Mouse (Mus musculus): ENCODE data around the gene Rasgrp3. TPM values are rescaled to one million over a fixed set of nuclear protein-coding genes. Genes with fewer than 3 reads are reported as not detected.
A peak's percentile ranks its signal among the peaks of the same experiment; 100 is the strongest.

Rasgrp3 gene
- polyA plus RNA-seq, 1 experiment from 2014 or later, result 19.4 TPM

DNA sequence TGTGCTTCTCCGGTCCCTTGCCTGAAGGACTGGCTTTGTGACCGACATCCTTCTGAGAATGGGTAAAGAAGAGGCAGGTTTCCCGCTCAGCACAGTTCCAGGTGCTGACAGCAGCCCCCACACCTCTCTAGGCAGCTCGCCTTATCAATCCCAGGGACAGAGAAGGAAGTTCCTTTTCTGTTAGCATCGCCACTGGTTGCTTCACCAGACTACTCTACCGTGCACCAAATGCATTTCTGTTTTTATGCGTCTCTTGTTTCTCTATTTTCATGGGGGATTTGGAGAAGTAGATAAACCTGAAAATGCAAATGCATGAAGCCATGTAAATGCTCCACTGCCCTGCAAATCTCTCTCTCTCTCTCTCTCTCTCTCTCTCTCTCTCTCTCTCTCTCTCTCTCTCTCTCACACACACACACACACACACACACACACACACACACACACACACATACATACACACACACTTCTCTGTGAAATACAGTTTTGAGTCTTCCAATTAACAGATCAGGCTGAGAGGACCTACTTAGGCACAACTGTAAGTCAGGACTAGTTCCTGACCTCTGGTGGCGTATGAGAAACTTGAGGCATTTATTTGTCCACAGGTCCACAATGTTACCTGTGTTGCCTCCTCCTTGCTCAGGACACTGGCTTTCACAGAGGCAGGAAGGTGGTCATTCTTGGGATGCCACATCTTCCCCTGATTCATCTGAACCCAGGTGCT is 82.6 kb downstream of the Rasgrp3 start:
- Histone ChIP-seq H3K36me3 (ENCODE audit: control insufficient read depth, insufficient read depth, low read length) (no peaks in the 10 kb centered on the region), H3K27ac (ENCODE audit: low read depth) (no peak overlapping the region), H3K9ac (ENCODE audit: low read length) (no peak overlapping the region), H3K4me1 (replicated peaks; ENCODE audit: control insufficient read depth, insufficient read depth, low read length) (no peaks in the 10 kb centered on the region), H3K4me3 (ENCODE audit: low read depth, low read length) (no peak overlapping the region), H3K9me3 (ENCODE audit: control insufficient read depth, low read length) (no peaks in the 10 kb centered on the region), H3K27me3 (replicated peaks; ENCODE audit: control insufficient read depth, insufficient read depth, low read length) (no peaks in the 10 kb centered on the region), H3K4me2 (ENCODE audit: low read length) (no peak overlapping the region)
- ATAC-seq (replicated peaks; ENCODE audit: low FRiP score, low TSS enrichment, low read depth) (no peak), DNase-seq (ENCODE audit: low spot score) (no peak)
- 66% methylated on average over 8 of the region's 8 CpGs for whole genome bisulfite sequencing

DNA sequence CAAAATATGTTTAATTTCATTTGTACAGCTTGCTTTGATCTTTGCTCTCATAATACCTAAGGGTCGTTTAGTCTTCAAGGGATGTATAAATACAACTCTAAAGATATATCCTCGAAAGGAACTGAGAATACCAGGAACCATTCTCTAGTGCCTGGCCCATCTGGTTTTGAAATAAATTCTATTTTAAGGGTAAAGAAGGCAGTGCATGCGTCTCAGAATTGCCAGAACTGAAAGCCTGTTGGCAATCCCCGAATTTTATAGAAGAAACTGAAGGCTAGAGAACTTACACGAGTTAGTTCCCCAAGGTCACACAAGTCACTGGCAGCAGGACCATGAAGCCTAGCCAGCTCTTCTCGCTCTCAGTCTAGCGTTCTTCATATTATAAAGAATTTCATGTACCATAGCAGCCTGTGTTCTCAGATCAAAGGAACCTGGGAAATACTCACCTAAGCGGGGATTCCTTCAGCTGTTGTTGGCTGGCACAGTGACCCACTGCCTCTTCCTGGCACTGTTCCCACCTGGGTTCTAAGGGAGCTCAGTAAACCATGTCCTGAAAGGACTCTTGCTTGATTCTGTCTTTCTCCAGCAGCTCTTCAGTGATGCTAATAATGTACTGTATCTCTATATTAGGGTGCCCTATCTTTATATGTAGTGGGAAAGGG is 83.7 kb downstream of the Rasgrp3 start:
- Histone ChIP-seq H3K36me3 (ENCODE audit: control insufficient read depth, insufficient read depth, low read length) (no peaks in the 10 kb centered on the region), H3K9ac (ENCODE audit: low read length) (no peak overlapping the region), H3K4me3 (ENCODE audit: low read depth, low read length) (no peak overlapping the region), H3K9me3 (ENCODE audit: control insufficient read depth, low read length) (no peaks in the 10 kb centered on the region), H3K27me3 (replicated peaks; ENCODE audit: control insufficient read depth, insufficient read depth, low read length) (no peaks in the 10 kb centered on the region), H3K4me2 (ENCODE audit: low read length) (no peak overlapping the region), H3K4me1 (replicated peaks; ENCODE audit: control insufficient read depth, insufficient read depth, low read length) (no peaks in the 10 kb centered on the region), H3K27ac (ENCODE audit: low read depth) (no peak overlapping the region)
- DNase-seq (ENCODE audit: low spot score) (peak; percentile 16), ATAC-seq (replicated peaks; ENCODE audit: low FRiP score, low TSS enrichment, low read depth) (no peak)
- 74% methylated on average over 8 of the region's 8 CpGs for WGBS

DNA sequence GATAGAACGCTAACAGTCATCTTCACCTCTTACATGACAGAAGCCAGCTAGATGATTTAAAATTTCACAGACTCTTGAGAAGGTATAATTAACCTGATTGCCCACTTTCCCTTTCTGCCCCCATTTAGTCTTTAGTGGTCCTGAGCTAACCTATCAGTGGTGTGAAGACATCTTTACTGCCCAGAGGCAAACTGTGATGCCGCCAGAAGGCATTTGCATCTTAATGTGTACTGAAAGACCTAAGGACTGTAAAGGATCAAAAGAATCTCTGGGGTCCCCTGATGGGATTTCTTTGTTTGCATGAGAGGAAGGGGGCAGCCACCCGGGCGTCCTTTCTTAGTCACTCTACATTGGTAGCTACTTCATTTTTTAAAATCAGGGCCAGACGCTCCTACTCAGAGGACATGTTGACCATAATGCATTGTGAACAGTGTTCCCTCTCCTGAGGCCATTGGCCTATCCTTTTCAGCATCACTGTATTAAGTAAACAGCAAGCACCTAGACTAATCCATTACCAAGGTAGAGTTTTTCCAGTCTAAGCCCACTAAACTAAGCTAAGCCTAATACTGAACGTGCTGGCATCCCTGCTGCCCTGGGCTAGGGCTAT is 85.6 kb downstream of the Rasgrp3 start:
- no peak overlapping the region for H3K27ac ChIP-seq (ENCODE audit: low read depth)
- 36% methylated on average over 6 of the region's 6 CpGs for WGBS
- H3K4me1 ChIP-seq (replicated peaks; ENCODE audit: control insufficient read depth, insufficient read depth, low read length), result no peaks in the 10 kb centered on the region
- H3K4me3 ChIP-seq (ENCODE audit: low read depth, low read length), result no peak overlapping the region
- no peaks in the 10 kb centered on the region for H3K36me3 ChIP-seq (ENCODE audit: control insufficient read depth, insufficient read depth, low read length)
- H3K9me3 ChIP-seq (ENCODE audit: control insufficient read depth, low read length), result no peaks in the 10 kb centered on the region
- no peak overlapping the region for H3K4me2 ChIP-seq (ENCODE audit: low read length)
- peak; percentile 42 for DNase-seq (ENCODE audit: low spot score)
- ATAC-seq (replicated peaks; ENCODE audit: low FRiP score, low TSS enrichment, low read depth), result no peak
- no peaks in the 10 kb centered on the region for H3K27me3 ChIP-seq (replicated peaks; ENCODE audit: control insufficient read depth, insufficient read depth, low read length)
- no peak overlapping the region for H3K9ac ChIP-seq (ENCODE audit: low read length)

DNA sequence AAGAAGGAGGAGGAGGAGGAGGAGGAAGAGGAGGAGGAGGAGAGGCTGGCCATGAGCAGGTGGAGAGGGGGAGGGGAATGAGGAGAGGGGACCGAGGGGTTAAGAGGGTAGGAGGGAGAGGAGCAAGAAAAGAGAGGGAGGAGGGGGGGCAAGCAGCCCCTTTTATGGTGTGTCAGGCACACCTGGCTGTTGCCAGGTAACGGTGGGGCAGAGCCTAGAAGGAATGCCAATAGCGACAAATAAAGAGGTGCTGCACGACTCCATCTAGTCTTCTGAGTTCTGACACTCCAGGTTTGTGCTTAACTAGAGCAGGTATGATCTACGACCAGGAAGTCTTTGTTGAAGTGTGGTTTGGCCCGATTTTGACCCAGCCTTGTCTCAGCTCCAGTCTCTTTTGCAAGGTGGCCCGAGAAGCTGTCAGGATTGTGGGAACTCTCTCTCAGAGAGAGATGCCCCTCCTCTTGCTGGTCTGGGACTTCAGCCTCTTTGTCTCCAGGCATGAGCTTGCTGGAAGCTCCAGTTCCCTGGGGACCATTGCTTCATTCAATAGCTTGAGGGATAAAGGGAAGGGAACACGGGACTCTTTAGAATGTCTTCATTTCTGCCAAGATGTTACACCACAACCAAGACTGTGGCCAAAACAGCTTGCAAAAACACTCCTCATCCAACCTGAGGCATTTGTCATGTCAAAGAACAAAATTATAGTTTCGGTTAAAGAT is 86.8 kb downstream of the Rasgrp3 start:
- Histone ChIP-seq H3K9me3 (ENCODE audit: control insufficient read depth, low read length) (no peaks in the 10 kb centered on the region), H3K9ac (ENCODE audit: low read length) (no peak overlapping the region), H3K27ac (ENCODE audit: low read depth) (no peak overlapping the region), H3K36me3 (ENCODE audit: control insufficient read depth, insufficient read depth, low read length) (no peaks in the 10 kb centered on the region), H3K27me3 (replicated peaks; ENCODE audit: control insufficient read depth, insufficient read depth, low read length) (no peaks in the 10 kb centered on the region), H3K4me3 (ENCODE audit: low read depth, low read length) (no peak overlapping the region), H3K4me1 (replicated peaks; ENCODE audit: control insufficient read depth, insufficient read depth, low read length) (no peaks in the 10 kb centered on the region), H3K4me2 (ENCODE audit: low read length) (no peak overlapping the region)
- peak; percentile 53; the same call in 1 of the 2 replicates for ATAC-seq (replicated peaks; ENCODE audit: low FRiP score, low TSS enrichment, low read depth)
- DNase-seq (ENCODE audit: low spot score), result peak; percentile 46
- 25% methylated on average over 9 of the region's 9 CpGs for WGBS

DNA sequence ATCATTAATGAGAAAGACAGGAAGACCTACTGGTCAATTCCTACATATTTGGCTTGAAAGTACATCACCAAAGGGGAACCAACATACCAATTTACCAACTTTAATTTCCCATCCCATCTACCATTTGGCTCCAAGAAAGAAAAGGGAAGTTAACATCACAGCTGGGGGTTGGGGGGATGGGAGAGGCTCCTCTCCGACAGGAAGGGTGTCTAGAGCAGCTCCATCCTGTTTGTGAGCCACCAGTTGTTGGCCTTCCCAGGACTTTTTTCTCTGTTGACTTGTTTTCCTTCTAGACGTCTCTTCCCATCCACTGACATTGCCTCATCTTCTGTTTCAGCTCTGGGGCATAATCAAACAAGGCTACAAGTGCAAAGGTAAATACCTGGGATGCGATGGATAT is 88.1 kb downstream of the Rasgrp3 start:
- no peaks in the 10 kb centered on the region for H3K36me3 ChIP-seq (ENCODE audit: control insufficient read depth, insufficient read depth, low read length)
- ATAC-seq (replicated peaks; ENCODE audit: low FRiP score, low TSS enrichment, low read depth) (no peak), DNase-seq (ENCODE audit: low spot score) (no peak)
- H3K4me1 ChIP-seq (replicated peaks; ENCODE audit: control insufficient read depth, insufficient read depth, low read length), result no peaks in the 10 kb centered on the region
- H3K9me3 ChIP-seq (ENCODE audit: control insufficient read depth, low read length), result no peaks in the 10 kb centered on the region
- H3K27me3 ChIP-seq (replicated peaks; ENCODE audit: control insufficient read depth, insufficient read depth, low read length), result no peaks in the 10 kb centered on the region
- WGBS, result 62% methylated on average over 3 of the region's 3 CpGs
- no peak overlapping the region for H3K4me2 ChIP-seq (ENCODE audit: low read length)
- no peak overlapping the region for H3K4me3 ChIP-seq (ENCODE audit: low read depth, low read length)
- no peak overlapping the region for H3K9ac ChIP-seq (ENCODE audit: low read length)
- H3K27ac ChIP-seq (ENCODE audit: low read depth), result no peak overlapping the region

DNA sequence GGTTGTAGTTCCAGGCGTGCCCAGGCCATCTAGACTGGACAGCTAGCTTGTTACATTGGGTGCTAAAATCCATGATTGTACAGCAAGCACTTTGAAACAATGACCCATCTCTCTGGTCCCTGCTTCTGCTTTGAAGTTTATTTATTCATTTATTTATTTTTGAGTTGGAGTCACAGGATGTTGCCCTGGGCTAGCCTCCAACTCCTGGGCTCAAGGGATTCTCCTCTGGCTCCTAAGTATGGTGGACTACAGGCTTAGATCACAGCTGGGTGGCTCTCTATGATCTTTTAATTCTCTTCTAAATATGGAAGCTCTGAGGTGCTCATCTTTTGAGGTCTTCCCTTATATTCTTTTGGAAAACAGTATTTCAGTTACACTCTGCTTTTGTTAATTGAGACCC is 90.7 kb downstream of the Rasgrp3 start:
- Histone ChIP-seq H3K27ac (ENCODE audit: low read depth) (no peak overlapping the region), H3K9ac (ENCODE audit: low read length) (no peak overlapping the region), H3K9me3 (ENCODE audit: control insufficient read depth, low read length) (no peaks in the 10 kb centered on the region), H3K27me3 (replicated peaks; ENCODE audit: control insufficient read depth, insufficient read depth, low read length) (no peaks in the 10 kb centered on the region), H3K4me3 (ENCODE audit: low read depth, low read length) (no peak overlapping the region), H3K4me2 (ENCODE audit: low read length) (no peak overlapping the region), H3K36me3 (ENCODE audit: control insufficient read depth, insufficient read depth, low read length) (no peaks in the 10 kb centered on the region), H3K4me1 (replicated peaks; ENCODE audit: control insufficient read depth, insufficient read depth, low read length) (no peaks in the 10 kb centered on the region)
- DNase-seq (ENCODE audit: low spot score) (no peak), ATAC-seq (replicated peaks; ENCODE audit: low FRiP score, low TSS enrichment, low read depth) (no peak)
- whole genome bisulfite sequencing, result 77% methylated on average over 1 of the region's 1 CpGs

DNA sequence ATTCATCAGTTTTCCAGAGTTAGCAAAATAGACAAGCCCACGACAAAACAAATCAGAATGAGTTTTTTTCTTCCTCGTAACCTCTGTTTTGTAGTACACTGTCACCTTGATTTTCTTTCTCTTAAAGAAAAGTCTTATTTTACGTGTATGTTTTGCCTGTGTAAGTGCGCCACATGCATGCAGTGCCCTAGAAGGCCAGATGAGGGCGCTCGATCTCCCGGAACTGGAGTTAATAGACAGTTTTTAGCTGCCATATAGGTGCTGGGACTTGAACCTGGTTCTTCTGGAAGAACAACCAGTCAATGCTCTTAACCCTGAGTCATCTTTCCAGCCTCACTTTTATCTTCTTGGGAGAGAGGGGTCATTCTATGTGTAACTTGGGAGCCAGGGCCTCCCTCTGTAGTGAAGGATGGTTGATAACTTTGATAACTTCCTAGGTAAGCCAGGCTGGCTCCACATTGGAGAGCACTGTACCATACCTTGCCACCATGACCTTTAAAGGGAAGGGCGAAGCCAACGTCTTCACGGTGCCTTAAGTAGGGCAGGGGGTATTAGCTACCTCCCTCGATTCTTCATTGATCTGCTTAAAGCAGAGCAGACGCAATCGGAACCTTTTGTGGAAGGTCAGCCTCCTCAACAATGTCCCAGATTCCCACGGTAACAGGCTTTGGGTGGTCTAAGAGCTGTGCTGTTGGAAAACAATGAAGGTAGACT is 93.7 kb downstream of the Rasgrp3 start:
- Histone ChIP-seq H3K36me3 (ENCODE audit: control insufficient read depth, insufficient read depth, low read length) (no peaks in the 10 kb centered on the region), H3K4me2 (ENCODE audit: low read length) (no peak overlapping the region), H3K9ac (ENCODE audit: low read length) (no peak overlapping the region), H3K4me1 (replicated peaks; ENCODE audit: control insufficient read depth, insufficient read depth, low read length) (no peaks in the 10 kb centered on the region), H3K9me3 (ENCODE audit: control insufficient read depth, low read length) (no peaks in the 10 kb centered on the region), H3K4me3 (ENCODE audit: low read depth, low read length) (no peak overlapping the region), H3K27me3 (replicated peaks; ENCODE audit: control insufficient read depth, insufficient read depth, low read length) (no peaks in the 10 kb centered on the region), H3K27ac (ENCODE audit: low read depth) (no peak overlapping the region)
- WGBS, result 94% methylated on average over 14 of the region's 14 CpGs
- ATAC-seq (replicated peaks; ENCODE audit: low FRiP score, low TSS enrichment, low read depth) (no peak), DNase-seq (ENCODE audit: low spot score) (no peak)

DNA sequence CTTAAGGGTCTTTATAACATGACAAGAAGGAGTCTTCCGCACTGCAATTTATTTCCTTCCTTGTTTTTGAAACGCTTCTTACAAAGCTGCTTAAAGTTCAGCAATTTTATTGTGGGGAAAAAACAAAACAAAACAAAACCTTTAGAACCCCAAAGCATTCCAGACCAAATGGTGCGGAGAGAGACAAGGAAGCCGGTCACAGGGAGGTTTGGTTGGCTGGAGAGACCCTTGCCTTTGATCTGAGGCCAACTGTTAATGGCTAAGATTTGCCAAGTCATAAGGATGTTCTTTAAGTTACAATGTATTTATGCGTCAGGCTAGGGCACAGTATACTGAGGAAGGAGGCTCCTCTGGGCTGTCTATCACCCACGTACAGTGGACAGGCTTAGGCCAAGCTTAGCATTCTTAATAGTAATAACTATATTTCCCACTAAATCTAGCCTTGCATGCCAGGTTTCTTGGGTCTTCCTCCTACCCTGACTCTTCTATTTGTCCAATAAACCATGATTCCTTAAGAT is 96.8 kb downstream of the Rasgrp3 start:
- Histone ChIP-seq H3K4me1 (replicated peaks; ENCODE audit: control insufficient read depth, insufficient read depth, low read length) (no peaks in the 10 kb centered on the region), H3K27ac (ENCODE audit: low read depth) (no peak overlapping the region), H3K4me2 (ENCODE audit: low read length) (no peak overlapping the region), H3K4me3 (ENCODE audit: low read depth, low read length) (no peak overlapping the region), H3K27me3 (replicated peaks; ENCODE audit: control insufficient read depth, insufficient read depth, low read length) (no peaks in the 10 kb centered on the region), H3K9me3 (ENCODE audit: control insufficient read depth, low read length) (no peaks in the 10 kb centered on the region), H3K36me3 (ENCODE audit: control insufficient read depth, insufficient read depth, low read length) (no peaks in the 10 kb centered on the region), H3K9ac (ENCODE audit: low read length) (no peak overlapping the region)
- ATAC-seq (replicated peaks; ENCODE audit: low FRiP score, low TSS enrichment, low read depth) (no peak), DNase-seq (ENCODE audit: low spot score) (no peak)
- 83% methylated on average over 6 of the region's 6 CpGs for WGBS

Data from intestine, embryonic 14.5 days (tissue).